Mouse (Mus musculus) activated CD4-positive, CD25-positive, alpha-beta regulatory T cell, adult 9 weeks (primary cell): Measurements from ENCODE around the gene Keg1. TPM values are rescaled to one million over a fixed set of nuclear protein-coding genes. Genes with fewer than 3 reads are reported as not detected.

Experiments used
- polyA plus RNA-seq: library from polyadenylated mRNA; unstranded; fragments of 100-300 nt; shearing (Covaris generic); gene quantifications from one replicate; pipeline ENCODE4 v1.2.1, GENCODE M21; 2017

Keg1 gene
- not detected for polyA plus RNA-seq

DNA sequence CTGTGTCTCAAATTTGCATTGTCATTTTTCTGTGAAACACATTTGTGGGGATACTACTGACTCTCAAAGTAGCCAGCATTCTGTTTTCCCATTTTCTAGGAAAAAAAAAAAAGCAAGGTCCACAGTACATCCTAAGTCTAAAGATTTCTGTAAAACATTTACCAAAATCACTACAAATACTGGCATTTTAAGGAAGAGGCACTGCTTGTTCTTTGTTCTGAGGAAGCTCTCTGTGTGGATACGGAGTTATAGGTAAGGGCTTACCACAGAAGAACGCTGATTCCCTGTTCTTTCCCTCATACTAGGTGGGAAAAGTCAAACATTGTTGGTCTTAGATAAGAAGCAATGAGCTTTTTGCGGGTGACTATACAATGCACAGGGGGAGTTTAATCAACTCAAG lies at the start of gene Keg1:
Gene Keg1 (plus strand): TSS at position 197 of the 400 bp plus-strand sequence.

GRCm38 (mm10) chr19:12670139-12670538 lies 25.4 kb upstream of the Keg1 start, which contains the start of gene Olfr1442:
Gene Olfr1442, plus strand, starts transcription at chr19:12670439.

DNA sequence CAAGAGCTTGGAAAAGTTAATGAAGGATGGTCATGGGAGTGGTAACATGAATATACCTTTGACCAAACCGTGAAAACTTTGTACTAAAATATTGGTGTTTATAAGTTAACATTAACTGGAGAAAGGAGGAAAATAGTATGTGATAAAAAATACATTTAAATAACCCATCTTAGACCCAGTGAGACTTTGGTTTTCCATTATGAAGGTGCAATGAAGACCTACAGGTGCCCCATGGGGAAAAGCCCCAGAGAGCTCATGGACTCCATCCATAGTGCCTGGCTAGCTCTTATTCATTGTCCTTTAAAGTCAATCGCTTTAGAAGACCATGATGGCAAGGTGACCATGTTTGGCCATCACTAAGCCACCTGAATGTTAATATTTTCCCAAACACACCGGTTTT lies 17.8 kb upstream of the Keg1 start, which contains the start of gene Olfr1443:
Gene Olfr1443 (plus strand): TSS at position 301 of the 400 bp plus-strand sequence.

GRCm38 (mm10) chr19:12765308-12765707 lies 69.7 kb downstream of the Keg1 start, which contains the start of gene Cntf:
Gene Cntf, minus strand, starts transcription at chr19:12765632.

Other genes with a start within 250 kb of the Keg1 start
- 1.3 TPM for gene Mpeg1, start 235.0 kb upstream of the Keg1 start, polyA plus RNA-seq
- gene Dtx4, start 194.3 kb upstream of the Keg1 start, polyA plus RNA-seq, result 5.6 TPM
- 60.7 TPM for gene Fam111a, start 150.0 kb upstream of the Keg1 start, polyA plus RNA-seq
- gene Gm4952, start 95.8 kb upstream of the Keg1 start, polyA plus RNA-seq, result not detected
- gene Glyat, start 62.5 kb upstream of the Keg1 start, polyA plus RNA-seq, result 0.09 TPM
- gene Olfr1442, start 25.3 kb upstream of the Keg1 start, polyA plus RNA-seq, result not detected
- not detected for gene Olfr1443, start 17.7 kb upstream of the Keg1 start, polyA plus RNA-seq
- 0.68 TPM for gene Cntf, start 69.8 kb downstream of the Keg1 start, polyA plus RNA-seq
- gene Zfp91, start 100.3 kb downstream of the Keg1 start, polyA plus RNA-seq, result 9.3 TPM
- gene Lpxn, start 100.4 kb downstream of the Keg1 start, polyA plus RNA-seq, result 255 TPM
- gene Gm5244, start 150.9 kb downstream of the Keg1 start, polyA plus RNA-seq, result not detected
- 0.22 TPM for gene Olfr1444, start 161.5 kb downstream of the Keg1 start, polyA plus RNA-seq
- gene Olfr1445, start 188.1 kb downstream of the Keg1 start, polyA plus RNA-seq, result not detected
- not detected for gene Olfr1446, start 197.7 kb downstream of the Keg1 start, polyA plus RNA-seq
- not detected for gene Olfr1447, start 208.0 kb downstream of the Keg1 start, polyA plus RNA-seq
- gene Olfr1448, start 228.6 kb downstream of the Keg1 start, polyA plus RNA-seq, result not detected
- not detected for gene Olfr1449, start 235.1 kb downstream of the Keg1 start, polyA plus RNA-seq